Mouse (Mus musculus): ENCODE measurements around the gene Man1c1. TPM values are rescaled to one million over a fixed set of nuclear protein-coding genes. Genes with fewer than 3 reads are reported as not detected.

Gene Man1c1
- polyA plus RNA-seq, 1 experiment from 2014 or later: 5.3 TPM

- H3K27me3 ChIP-seq (ENCODE audit: control insufficient read depth, insufficient read depth, low read length): 0 out of 2 replicates have a peak, but pooled peaks cover 2% of the 10 kb centered on the region
- no peaks in the 10 kb centered on the region; the same call in 1 of the 2 replicates for H3K4me1 ChIP-seq (replicated peaks; ENCODE audit: control insufficient read depth, insufficient read depth, low read length)
- H3K27ac ChIP-seq (ENCODE audit: low read depth, low read length): no peak overlapping the region
- no peaks in the 10 kb centered on the region for H3K9me3 ChIP-seq (ENCODE audit: control insufficient read depth, low read length)
- H3K36me3 ChIP-seq (ENCODE audit: control insufficient read depth, insufficient read depth, low read length): no peaks in the 10 kb centered on the region
- ATAC-seq (ENCODE audit: low FRiP score) (no peak), DNase-seq (ENCODE audit: low spot score) (no peak)
- no peak overlapping the region for H3K4me3 ChIP-seq (ENCODE audit: low read depth, low read length)
- 92% methylated on average over 10 of the region's 10 CpGs for whole genome bisulfite sequencing
- H3K9ac ChIP-seq (ENCODE audit: low read depth, low read length): no peak overlapping the region
- H3K4me2 ChIP-seq (replicated peaks; ENCODE audit: low read depth, low read length): no peak overlapping the region
Observed at GRCm38 (mm10) chr4:134594731-134595439, 109.2 kb downstream of the Man1c1 start.

GRCm38 (mm10) chr4:134592442-134592841 is 111.6 kb downstream of the Man1c1 start:
- H3K4me2 ChIP-seq (replicated peaks; ENCODE audit: low read depth, low read length): no peak overlapping the region
- no peak overlapping the region for H3K9ac ChIP-seq (ENCODE audit: low read depth, low read length)
- no peak for DNase-seq (ENCODE audit: low spot score)
- H3K27ac ChIP-seq (ENCODE audit: low read depth, low read length): no peak overlapping the region
- 0 out of 2 replicates have a peak, but pooled peaks cover 2% of the 10 kb centered on the region for H3K27me3 ChIP-seq (ENCODE audit: control insufficient read depth, insufficient read depth, low read length)
- no peaks in the 10 kb centered on the region for H3K36me3 ChIP-seq (ENCODE audit: control insufficient read depth, insufficient read depth, low read length)
- H3K4me1 ChIP-seq (replicated peaks; ENCODE audit: control insufficient read depth, insufficient read depth, low read length): no peaks in the 10 kb centered on the region; the same call in 1 of the 2 replicates
- no peak overlapping the region for H3K4me3 ChIP-seq (ENCODE audit: low read depth, low read length)
- no peak for ATAC-seq (ENCODE audit: low FRiP score)
- 82% methylated on average over 4 of the region's 4 CpGs for WGBS
- H3K9me3 ChIP-seq (ENCODE audit: control insufficient read depth, low read length): no peaks in the 10 kb centered on the region

DNA sequence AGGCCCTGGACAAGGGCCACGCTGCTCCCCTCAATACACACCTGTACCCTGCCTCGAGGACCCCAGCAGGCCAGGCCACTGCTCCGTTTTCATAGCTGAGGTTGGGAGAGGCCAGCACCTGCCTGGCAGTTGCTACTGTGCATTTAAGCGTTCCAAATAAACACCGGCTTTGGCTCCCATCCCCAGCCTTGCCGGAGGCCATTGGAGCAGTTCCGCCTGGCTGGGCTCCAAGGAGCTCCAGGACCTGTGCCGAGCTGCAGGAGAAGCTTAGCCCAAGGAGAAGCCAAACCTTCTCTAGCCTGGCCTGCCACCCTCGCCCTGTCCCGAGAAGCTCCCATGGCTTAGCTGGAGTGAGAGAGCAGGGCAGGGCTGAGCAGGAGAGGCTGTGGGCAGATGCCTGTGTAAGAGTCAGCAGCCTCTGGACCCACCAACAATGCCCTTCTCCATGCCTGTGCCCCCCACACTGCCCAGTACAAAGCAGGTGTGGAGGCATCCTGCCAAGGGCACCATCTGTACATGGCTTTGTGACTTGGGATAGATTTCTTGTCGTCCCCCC is 112.5 kb downstream of the Man1c1 start:
- no peak overlapping the region for H3K4me2 ChIP-seq (replicated peaks; ENCODE audit: low read depth, low read length)
- DNase-seq (ENCODE audit: low spot score) (no peak), ATAC-seq (ENCODE audit: low FRiP score) (no peak)
- no peak overlapping the region for H3K9ac ChIP-seq (ENCODE audit: low read depth, low read length)
- no peaks in the 10 kb centered on the region for H3K9me3 ChIP-seq (ENCODE audit: control insufficient read depth, low read length)
- no peaks in the 10 kb centered on the region; the same call in 1 of the 2 replicates for H3K4me1 ChIP-seq (replicated peaks; ENCODE audit: control insufficient read depth, insufficient read depth, low read length)
- no peaks in the 10 kb centered on the region for H3K36me3 ChIP-seq (ENCODE audit: control insufficient read depth, insufficient read depth, low read length)
- WGBS: 63% methylated on average over 11 of the region's 11 CpGs
- no peak overlapping the region for H3K27ac ChIP-seq (ENCODE audit: low read depth, low read length)
- 0 out of 2 replicates have a peak, but pooled peaks cover 2% of the 10 kb centered on the region for H3K27me3 ChIP-seq (ENCODE audit: control insufficient read depth, insufficient read depth, low read length)
- no peak overlapping the region for H3K4me3 ChIP-seq (ENCODE audit: low read depth, low read length)

DNA sequence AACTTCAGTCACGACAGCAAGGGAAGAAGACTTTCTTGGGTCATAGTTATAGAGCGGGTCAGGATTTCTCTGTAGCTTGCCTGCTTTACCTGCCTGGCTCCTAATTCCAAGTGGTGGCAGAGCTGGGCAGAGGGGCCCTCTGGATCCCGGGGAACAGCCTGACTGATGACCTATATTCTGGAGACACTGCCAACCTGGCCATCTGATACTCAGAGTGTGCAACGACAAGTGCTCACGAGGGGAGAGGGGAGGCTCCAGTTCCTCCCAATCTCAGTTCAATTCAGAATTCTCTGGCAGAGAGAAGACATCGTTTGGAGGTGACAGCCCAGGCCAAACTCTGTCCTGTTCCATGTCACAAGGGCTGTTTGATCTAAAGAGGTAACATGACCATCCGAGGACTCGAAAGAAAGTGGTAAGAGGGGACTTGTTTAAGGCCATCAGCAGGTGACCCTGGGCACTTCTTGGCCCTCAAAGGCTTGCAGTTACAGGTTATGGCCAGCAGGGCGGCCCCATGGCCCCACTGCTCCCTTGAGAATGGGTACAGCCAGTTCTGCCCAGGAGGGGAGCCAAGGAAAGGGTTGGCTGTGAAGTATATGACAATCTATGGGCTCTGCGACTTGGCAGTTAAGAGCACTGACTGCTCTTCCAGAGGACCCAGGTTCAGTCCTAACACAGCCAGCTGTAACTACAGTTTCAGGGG is 113.7 kb downstream of the Man1c1 start:
- Histone ChIP-seq H3K36me3 (ENCODE audit: control insufficient read depth, insufficient read depth, low read length) (no peaks in the 10 kb centered on the region), H3K4me1 (replicated peaks; ENCODE audit: control insufficient read depth, insufficient read depth, low read length) (no peaks in the 10 kb centered on the region; the same call in 1 of the 2 replicates), H3K4me3 (ENCODE audit: low read depth, low read length) (no peak overlapping the region), H3K27me3 (ENCODE audit: control insufficient read depth, insufficient read depth, low read length) (0 out of 2 replicates have a peak, but pooled peaks cover 2% of the 10 kb centered on the region), H3K27ac (ENCODE audit: low read depth, low read length) (no peak overlapping the region), H3K9me3 (ENCODE audit: control insufficient read depth, low read length) (no peaks in the 10 kb centered on the region), H3K4me2 (replicated peaks; ENCODE audit: low read depth, low read length) (no peak overlapping the region), H3K9ac (ENCODE audit: low read depth, low read length) (no peak overlapping the region)
- no peak for ATAC-seq (ENCODE audit: low FRiP score)
- 85% methylated on average over 10 of the region's 10 CpGs for WGBS
- DNase-seq (ENCODE audit: low spot score): no peak

- ATAC-seq (ENCODE audit: low FRiP score) (no peak), DNase-seq (ENCODE audit: low spot score) (no peak)
- WGBS: 78% methylated on average over 9 of the region's 9 CpGs
- H3K9me3 ChIP-seq (ENCODE audit: control insufficient read depth, low read length): no peaks in the 10 kb centered on the region
- H3K4me1 ChIP-seq (replicated peaks; ENCODE audit: control insufficient read depth, insufficient read depth, low read length): no peaks in the 10 kb centered on the region; the same call in 1 of the 2 replicates
- no peak overlapping the region for H3K27ac ChIP-seq (ENCODE audit: low read depth, low read length)
- H3K27me3 ChIP-seq (ENCODE audit: control insufficient read depth, insufficient read depth, low read length): 0 out of 2 replicates have a peak, but pooled peaks cover 2% of the 10 kb centered on the region
- H3K36me3 ChIP-seq (ENCODE audit: control insufficient read depth, insufficient read depth, low read length): no peaks in the 10 kb centered on the region
- H3K4me3 ChIP-seq (ENCODE audit: low read depth, low read length): no peak overlapping the region
- H3K4me2 ChIP-seq (replicated peaks; ENCODE audit: low read depth, low read length): no peak overlapping the region
- H3K9ac ChIP-seq (ENCODE audit: low read depth, low read length): no peak overlapping the region
Observed at GRCm38 (mm10) chr4:134589786-134590185, 114.3 kb downstream of the Man1c1 start.

DNA sequence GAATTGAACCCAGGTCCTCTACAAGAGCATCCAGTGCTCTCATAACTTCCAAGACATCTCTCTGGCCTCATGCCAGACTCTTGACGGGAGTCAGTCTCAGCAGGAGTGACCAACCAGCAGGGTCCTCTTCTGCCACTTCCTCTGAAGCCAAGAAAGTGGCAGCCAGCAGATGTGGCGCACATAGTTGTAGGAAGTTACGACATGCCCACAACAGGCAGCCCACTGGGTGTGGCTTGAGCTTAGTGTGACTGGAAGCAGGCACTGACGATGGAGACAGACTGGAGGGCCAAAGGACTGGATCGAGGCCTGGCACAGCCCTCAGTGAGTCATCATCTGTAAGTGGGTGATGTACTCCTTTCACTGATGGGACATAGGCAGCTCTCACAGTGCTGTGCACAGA is 115.1 kb downstream of the Man1c1 start:
- Histone ChIP-seq H3K4me3 (ENCODE audit: low read depth, low read length) (no peak overlapping the region), H3K9me3 (ENCODE audit: control insufficient read depth, low read length) (no peaks in the 10 kb centered on the region), H3K9ac (ENCODE audit: low read depth, low read length) (no peak overlapping the region), H3K4me2 (replicated peaks; ENCODE audit: low read depth, low read length) (no peak overlapping the region), H3K27me3 (ENCODE audit: control insufficient read depth, insufficient read depth, low read length) (0 out of 2 replicates have a peak, but pooled peaks cover 2% of the 10 kb centered on the region), H3K27ac (ENCODE audit: low read depth, low read length) (no peak overlapping the region), H3K4me1 (replicated peaks; ENCODE audit: control insufficient read depth, insufficient read depth, low read length) (no peaks in the 10 kb centered on the region; the same call in 1 of the 2 replicates), H3K36me3 (ENCODE audit: control insufficient read depth, insufficient read depth, low read length) (no peaks in the 10 kb centered on the region)
- DNase-seq (ENCODE audit: low spot score) (no peak), ATAC-seq (ENCODE audit: low FRiP score) (no peak)
- 82% methylated on average over 5 of the region's 5 CpGs for WGBS

GRCm38 (mm10) chr4:134588287-134588686 is 115.8 kb downstream of the Man1c1 start:
- DNase-seq (ENCODE audit: low spot score) (no peak), ATAC-seq (ENCODE audit: low FRiP score) (no peak)
- Histone ChIP-seq H3K27me3 (ENCODE audit: control insufficient read depth, insufficient read depth, low read length) (0 out of 2 replicates have a peak, but pooled peaks cover 2% of the 10 kb centered on the region), H3K27ac (ENCODE audit: low read depth, low read length) (no peak overlapping the region), H3K4me2 (replicated peaks; ENCODE audit: low read depth, low read length) (no peak overlapping the region), H3K4me1 (replicated peaks; ENCODE audit: control insufficient read depth, insufficient read depth, low read length) (no peaks in the 10 kb centered on the region; the same call in 1 of the 2 replicates), H3K4me3 (ENCODE audit: low read depth, low read length) (no peak overlapping the region), H3K9ac (ENCODE audit: low read depth, low read length) (no peak overlapping the region), H3K9me3 (ENCODE audit: control insufficient read depth, low read length) (no peaks in the 10 kb centered on the region), H3K36me3 (ENCODE audit: control insufficient read depth, insufficient read depth, low read length) (no peaks in the 10 kb centered on the region)
- WGBS: 88% methylated on average over 9 of the region's 9 CpGs

DNA sequence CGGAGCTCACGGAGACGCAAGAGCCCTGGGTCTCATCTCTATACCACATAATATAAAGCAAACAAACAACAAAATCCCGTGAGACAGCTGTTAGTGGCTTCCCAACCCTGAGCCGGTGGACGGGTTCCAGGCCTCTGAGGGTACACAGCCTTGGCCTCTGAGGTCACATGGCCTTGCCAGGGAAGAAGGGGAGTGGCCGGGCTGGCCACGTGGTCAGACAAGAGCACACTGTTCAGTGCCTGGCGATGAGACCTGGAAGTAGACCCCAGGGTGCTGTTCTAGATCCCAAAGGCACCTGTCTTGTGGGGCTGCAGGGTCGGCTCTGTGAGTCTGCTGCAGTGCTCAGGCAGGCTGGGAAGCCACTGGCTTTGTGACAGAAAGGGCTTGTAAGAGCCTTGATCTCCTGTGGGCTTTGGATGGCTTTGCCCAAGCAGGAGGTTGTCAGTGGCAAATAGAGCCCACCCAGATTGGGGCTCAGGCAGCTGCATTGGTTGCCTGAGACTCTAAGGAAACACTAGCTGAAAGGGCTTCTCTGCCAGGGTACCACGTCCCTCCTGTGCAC is 116.4 kb downstream of the Man1c1 start:
- Histone ChIP-seq H3K4me2 (replicated peaks; ENCODE audit: low read depth, low read length) (no peak overlapping the region), H3K36me3 (ENCODE audit: control insufficient read depth, insufficient read depth, low read length) (no peaks in the 10 kb centered on the region), H3K27me3 (ENCODE audit: control insufficient read depth, insufficient read depth, low read length) (0 out of 2 replicates have a peak, but pooled peaks cover 2% of the 10 kb centered on the region), H3K4me1 (replicated peaks; ENCODE audit: control insufficient read depth, insufficient read depth, low read length) (no peaks in the 10 kb centered on the region; the same call in 1 of the 2 replicates), H3K27ac (ENCODE audit: low read depth, low read length) (no peak overlapping the region), H3K4me3 (ENCODE audit: low read depth, low read length) (no peak overlapping the region), H3K9ac (ENCODE audit: low read depth, low read length) (no peak overlapping the region), H3K9me3 (ENCODE audit: control insufficient read depth, low read length) (no peaks in the 10 kb centered on the region)
- WGBS: 69% methylated on average over 11 of the region's 11 CpGs
- no peak for ATAC-seq (ENCODE audit: low FRiP score)
- DNase-seq (ENCODE audit: low spot score): no peak
